Mouse (Mus musculus) lung, embryonic 15.5 days (tissue): ENCODE measurements around the gene Prokr1. TPM values are rescaled to one million over a fixed set of nuclear protein-coding genes. Genes with fewer than 3 reads are reported as not detected.
"Not testable (repeated sequence)": the region's sequence is repeated elsewhere in the genome, so short reads cannot be mapped to it uniquely, and the experiment has no call there.

Experiments used
- ATAC-seq: fragments of 200-750 bp; cut with Nextera tagmentation; 2 replicates; pipeline ENCODE4 v1.8.0; 2017; ENCODE audit warnings: moderate number of reproducible peaks, borderline replicate concordance; ENCODE audit not compliant: low FRiP score, low TSS enrichment; ENCODE audit errors: extremely low read depth
- H3K27ac ChIP-seq: fragments of 300-500 bp; sonication (generic); 2 replicates; pipeline ENCODE4 v1.5.1; 2015; ENCODE audit warnings: moderate library complexity, mild to moderate bottlenecking, inconsistent platforms
- H3K27me3 ChIP-seq: fragments of 300-500 bp; sonication (generic); 2 replicates; pipeline ENCODE4 v1.6.1; 2015; ENCODE audit warnings: inconsistent platforms
- H3K36me3 ChIP-seq: fragments of 300-500 bp; sonication (generic); 2 replicates; pipeline ENCODE4 v1.6.1; 2015; ENCODE audit warnings: inconsistent platforms
- H3K4me1 ChIP-seq: fragments of 300-500 bp; sonication (generic); 2 replicates; pipeline ENCODE4 v1.6.1; 2015; ENCODE audit warnings: inconsistent platforms
- H3K4me2 ChIP-seq: fragments of 300-500 bp; sonication (generic); 2 replicates; pipeline ENCODE4 v1.6.1; 2015; ENCODE audit warnings: inconsistent platforms, mild to moderate bottlenecking, moderate library complexity
- H3K4me3 ChIP-seq: fragments of 300-500 bp; sonication (generic); 2 replicates; pipeline ENCODE4 v1.5.1; 2015; ENCODE audit warnings: mild to moderate bottlenecking, inconsistent platforms
- H3K9ac ChIP-seq: fragments of 300-500 bp; sonication (generic); 2 replicates; pipeline ENCODE4 v1.6.1; 2015; ENCODE audit warnings: inconsistent platforms
- H3K9me3 ChIP-seq: fragments of 300-500 bp; sonication (generic); 2 replicates; pipeline ENCODE4 v1.6.1; 2016; ENCODE audit warnings: inconsistent platforms
- WGBS: fragments of 180-500 bp; shearing (Covaris S2); methylation state at CpG from one replicate; pipeline ENCODE4 v1.1.7; 2015; 5-methylcytosine and 5-hydroxymethylcytosine counted together
- polyA plus RNA-seq: library from polyadenylated mRNA; unstranded; fragments of >200 nt; fragmentation: Nextera tagmentation; extraction: Ambion mirVana; gene quantifications from 2 replicates; pipeline ENCODE4 v1.2.1, GENCODE M21; 2015

Gene Prokr1
- 2.5 and 2.6 TPM in 2 replicates for polyA plus RNA-seq

- Histone ChIP-seq H3K9ac (peak within 1 kb of the TSS; percentile 37; the same call in 1 of the 2 replicates), H3K27me3 (peaks cover 8% of the 10 kb centered on the region; the same call in 1 of the 2 replicates), H3K27ac (no peak within 1 kb of the TSS), H3K4me3 (peak within 1 kb of the TSS; percentile 45), H3K9me3 (no peaks in the 10 kb centered on the region), H3K4me1 (peaks cover 6% of the 10 kb centered on the region), H3K4me2 (peak within 1 kb of the TSS; percentile 92), H3K36me3 (no peaks in the 10 kb centered on the region)
- ATAC-seq, result peak; percentile 91
- WGBS, result 1% methylated on average over 34 of the region's 34 CpGs
Measured at GRCm38 (mm10) chr6:87590394-87591281, at the start of gene Prokr1. Prokr1 (minus strand) TSS chr6:87590743.

GRCm38 (mm10) chr6:87638134-87638660 is 47.7 kb upstream of the Prokr1 start:
- no peaks in the 10 kb centered on the region for H3K27me3 ChIP-seq
- 0 out of 2 replicates have a peak, but pooled peaks cover 4% of the 10 kb centered on the region for H3K4me1 ChIP-seq
- no peak overlapping the region; the same call in 1 of the 2 replicates for H3K27ac ChIP-seq
- H3K9ac ChIP-seq, result no peak overlapping the region
- H3K36me3 ChIP-seq, result no peaks in the 10 kb centered on the region
- H3K4me3 ChIP-seq, result no peak overlapping the region
- no peak for ATAC-seq
- no peaks in the 10 kb centered on the region for H3K9me3 ChIP-seq
- 30% methylated on average over 11 of the region's 11 CpGs for WGBS
- no peak overlapping the region for H3K4me2 ChIP-seq

- ATAC-seq, result no peak
- Histone ChIP-seq H3K4me2 (no peak overlapping the region), H3K9me3 (no peaks in the 10 kb centered on the region), H3K4me1 (no peaks in the 10 kb centered on the region), H3K27ac (no peak overlapping the region), H3K36me3 (no peaks in the 10 kb centered on the region), H3K9ac (no peak overlapping the region), H3K27me3 (no peaks in the 10 kb centered on the region), H3K4me3 (no peak overlapping the region)
- WGBS, result 75% methylated on average over 4 of the region's 4 CpGs
Measured at GRCm38 (mm10) chr6:87632176-87632575, 41.6 kb upstream of the Prokr1 start.

GRCm38 (mm10) chr6:87628936-87629335 is 38.4 kb upstream of the Prokr1 start:
- H3K27me3 ChIP-seq, H3K4me2 ChIP-seq, H3K4me3 ChIP-seq, H3K4me1 ChIP-seq, H3K9ac ChIP-seq, H3K9me3 ChIP-seq, H3K36me3 ChIP-seq, H3K27ac ChIP-seq: not testable (repeated sequence)
- ATAC-seq, result 0 out of 2 replicates have a peak, but pooled peaks have one; percentile 39
- WGBS, result 70% methylated on average over 14 of the region's 15 CpGs

- ATAC-seq, result no peak
- WGBS, result 90% methylated on average over 3 of the region's 3 CpGs
- H3K9me3 ChIP-seq, result no peaks in the 10 kb centered on the region
Measured at GRCm38 (mm10) chr6:87623151-87623550, 32.6 kb upstream of the Prokr1 start.

GRCm38 (mm10) chr6:87621281-87621680 is 30.7 kb upstream of the Prokr1 start:
- no peak overlapping the region for H3K4me3 ChIP-seq
- peak; percentile 93 for ATAC-seq
- WGBS, result 11% methylated on average over 3 of the region's 3 CpGs
- no peak overlapping the region for H3K4me2 ChIP-seq
- no peaks in the 10 kb centered on the region for H3K27me3 ChIP-seq
- no peaks in the 10 kb centered on the region for H3K36me3 ChIP-seq
- H3K9ac ChIP-seq, result no peak overlapping the region
- peaks cover 16% of the 10 kb centered on the region for H3K4me1 ChIP-seq
- peak overlapping the region; percentile 87 for H3K27ac ChIP-seq
- no peaks in the 10 kb centered on the region for H3K9me3 ChIP-seq

More at GRCm38 (mm10) chr6:87623151-87623550, 32.6 kb upstream of the Prokr1 start:
- H3K27ac ChIP-seq, result no peak overlapping the region
- H3K27me3 ChIP-seq, result no peaks in the 10 kb centered on the region
- H3K9ac ChIP-seq, result no peak overlapping the region
- peaks cover 16% of the 10 kb centered on the region for H3K4me1 ChIP-seq
- no peak overlapping the region for H3K4me3 ChIP-seq
- no peaks in the 10 kb centered on the region for H3K36me3 ChIP-seq
- H3K4me2 ChIP-seq, result no peak overlapping the region

- Histone ChIP-seq H3K27me3 (no peaks in the 10 kb centered on the region), H3K4me2 (no peak overlapping the region), H3K9ac (no peak overlapping the region), H3K4me3 (no peak overlapping the region), H3K4me1 (peaks cover 19% of the 10 kb centered on the region), H3K36me3 (no peaks in the 10 kb centered on the region), H3K27ac (no peak overlapping the region), H3K9me3 (no peaks in the 10 kb centered on the region)
- WGBS, result 48% methylated on average over 8 of the region's 8 CpGs
- no peak for ATAC-seq
Measured at GRCm38 (mm10) chr6:87618021-87618420, 27.5 kb upstream of the Prokr1 start.

- Histone ChIP-seq H3K27me3 (no peaks in the 10 kb centered on the region), H3K4me1 (peaks cover 6% of the 10 kb centered on the region), H3K9me3 (no peaks in the 10 kb centered on the region), H3K36me3 (no peaks in the 10 kb centered on the region), H3K4me2 (no peak overlapping the region), H3K27ac (no peak overlapping the region), H3K9ac (no peak overlapping the region), H3K4me3 (no peak overlapping the region)
- no peak for ATAC-seq
- WGBS, result 88% methylated on average over 14 of the region's 14 CpGs
Measured at GRCm38 (mm10) chr6:87615696-87616083, 25.1 kb upstream of the Prokr1 start.

- H3K36me3 ChIP-seq, result no peaks in the 10 kb centered on the region
- H3K9me3 ChIP-seq, result no peaks in the 10 kb centered on the region
- no peaks in the 10 kb centered on the region for H3K27me3 ChIP-seq
- H3K4me1 ChIP-seq, result 0 out of 2 replicates have a peak, but pooled peaks cover 3% of the 10 kb centered on the region
- no peak overlapping the region for H3K27ac ChIP-seq
- no peak overlapping the region for H3K4me2 ChIP-seq
- H3K9ac ChIP-seq, result no peak overlapping the region
- H3K4me3 ChIP-seq, result no peak overlapping the region
- peak; percentile 42; the same call in 1 of the 2 replicates for ATAC-seq
- 57% methylated on average over 11 of the region's 11 CpGs for WGBS
Measured at GRCm38 (mm10) chr6:87614794-87615695, 24.5 kb upstream of the Prokr1 start.

GRCm38 (mm10) chr6:87599825-87600224 is 9.3 kb upstream of the Prokr1 start:
- H3K27ac ChIP-seq, result no peak overlapping the region
- H3K36me3 ChIP-seq, result no peaks in the 10 kb centered on the region
- no peak overlapping the region for H3K9ac ChIP-seq
- no peaks in the 10 kb centered on the region; the same call in 1 of the 2 replicates for H3K4me1 ChIP-seq
- no peak overlapping the region for H3K4me2 ChIP-seq
- H3K9me3 ChIP-seq, result no peaks in the 10 kb centered on the region
- H3K27me3 ChIP-seq, result no peaks in the 10 kb centered on the region
- H3K4me3 ChIP-seq, result no peak overlapping the region
- no peak for ATAC-seq

- Histone ChIP-seq H3K9me3 (no peaks in the 10 kb centered on the region), H3K4me1 (no peaks in the 10 kb centered on the region; the same call in 1 of the 2 replicates), H3K27ac (no peak overlapping the region), H3K27me3 (no peaks in the 10 kb centered on the region), H3K36me3 (no peaks in the 10 kb centered on the region), H3K4me2 (no peak overlapping the region), H3K4me3 (no peak overlapping the region), H3K9ac (no peak overlapping the region)
- 53% methylated on average over 10 of the region's 10 CpGs for WGBS
- 0 out of 2 replicates have a peak, but pooled peaks have one; percentile 31 for ATAC-seq
Measured at GRCm38 (mm10) chr6:87597116-87597833, 6.7 kb upstream of the Prokr1 start.
